Mouse (Mus musculus) mature B cell (primary cell): ENCODE measurements around the gene Gm20605.

ENCODE experiments used
- in situ Hi-C: fragments of 300-500 bp; cut with MboI; formaldehyde crosslinking; loops from 2 replicates; pipeline ENCODE4 v1.14.3; 2019

The Gm20605 gene

GRCm38 (mm10) chr5:137689974-137690373 lies 61.0 kb downstream of the Gm20605 start:
- in situ Hi-C loops: no loop called here

GRCm38 (mm10) chr5:137690531-137690930 lies 61.6 kb downstream of the Gm20605 start:
- in situ Hi-C loops: no loop called here

GRCm38 (mm10) chr5:137691881-137692280 lies 62.9 kb downstream of the Gm20605 start:
- in situ Hi-C loops: no loop called here
